Mouse (Mus musculus): ENCODE results near the gene Fgf22.

DNA sequence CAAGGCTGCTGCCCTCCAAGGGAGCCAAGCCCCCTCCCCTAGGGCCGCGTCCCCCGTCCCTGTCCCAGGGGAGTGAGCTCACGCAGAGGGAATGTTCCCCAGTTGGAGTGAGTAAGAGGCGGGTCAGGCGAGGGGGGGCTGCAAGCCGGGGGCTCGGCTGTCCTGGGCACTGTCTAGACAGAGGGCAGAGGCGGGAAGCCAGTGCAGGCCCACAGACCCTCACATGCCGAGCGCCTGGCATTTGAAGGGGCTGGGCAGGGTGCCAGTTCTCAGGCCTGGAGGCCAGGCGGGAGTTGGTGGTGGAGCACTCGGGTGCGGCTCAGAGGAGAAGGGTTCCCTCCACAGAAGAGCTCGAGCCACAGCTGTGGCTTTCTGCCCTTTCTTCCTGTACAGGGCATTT is 23.1 kb downstream of the Fgf22 start:
- TF ChIP-seq CTCF (IDR thresholded peaks at IDR 0.05) (no peak), EP300 (IDR thresholded peaks at IDR 0.05) (0 out of 2 replicates have a peak, but pooled peaks have one; percentile 29)

Measured in lung, postnatal 0 days (tissue).